Comparison of ENCODE assay signal across 8 mouse cellular contexts in genomic region chr5:36458926-36459325, GRCm38 (mm10). TPM values are rescaled to one million over a fixed set of nuclear protein-coding genes. Genes with fewer than 3 reads are reported as not detected.
DNase-seq lines count a peak whose midpoint lies in the region; TF ChIP-seq lines count a peak whose summit lies in the region.

No protein-coding gene starts in this region.

- H3K4me3 ChIP-seq in left cerebral cortex, adult 2 months, result no peak overlapping the region
- H3K4me3 ChIP-seq in bone marrow macrophage, adult 2 months (ENCODE audit: insufficient read depth, low read length), result no peak overlapping the region

- TF ChIP-seq POLR2A in bone marrow macrophage, adult 2 months (IDR thresholded peaks at IDR 0.05; ENCODE audit: borderline replicate concordance, low read depth, low read length), result no peak

- peak; percentile 66 for TF ChIP-seq CTCF in left cerebral cortex, adult 2 months (IDR thresholded peaks at IDR 0.05)
- peak; percentile 43; the same call in 1 of the 2 replicates for TF ChIP-seq CTCF in bone marrow macrophage, adult 2 months (IDR thresholded peaks at IDR 0.05; ENCODE audit: low read depth, low read length)

- peak; percentile 67 for DNase-seq in cerebellum, adult 9-10 months
- no peak for DNase-seq in cerebellum, adult 8-10 months
- peak in 1 of 2 experiments; percentile 39 for DNase-seq in left cerebral cortex, adult 2 months (ENCODE audit: extremely low spot score in 1 of 2, low spot score in 2 of 2)
- no peak for DNase-seq in left cerebral cortex, adult 8-10 months (ENCODE audit: low spot score in 2 of 2)
- DNase-seq in kidney, postnatal 4 days, result peak; percentile 64 to 69
- peak; percentile 36 for DNase-seq in retina, postnatal 7 days (ENCODE audit: low read depth, low spot score)
- DNase-seq in frontal cortex, postnatal 25 days (ENCODE audit: low spot score in 2 of 2), result no peak

- intact Hi-C loops in left cerebral cortex, adult 2 months (cut with DNase I), result loop anchor here (2.0 kb wide), 1 partner anchor 476 kb away; no protein-coding TSS in a partner anchor

- peaks cover under 1% of the 10 kb centered on the region; the same call in 1 of the 2 replicates for H3K4me1 ChIP-seq in bone marrow macrophage, adult 2 months (ENCODE audit: control insufficient read depth, insufficient read depth, low read length)

- no peak overlapping the region for H3K27ac ChIP-seq in left cerebral cortex, adult 2 months
- no peak overlapping the region for H3K27ac ChIP-seq in bone marrow macrophage, adult 2 months (ENCODE audit: insufficient read depth, low read depth, low read length)

RNA-seq across cellular contexts. Expression of gene Grpel1, which starts 5.9 kb away (rescaled TPM):
- total RNA-seq in left cerebral cortex, adult 2 months (2021), result 10 to 100 TPM; 21.0 to 22.4 TPM
- total RNA-seq in left cerebral cortex, adult 8-10 months (2022), result 10 to 100 TPM; 21.3 to 24.9 (median 22.8) TPM
- 10.4 and 11.1 TPM in 2 replicates for polyA plus RNA-seq in bone marrow macrophage, adult 2 months (2012; ENCODE audit: insufficient read depth, insufficient read length, missing spikeins)

RNA-seq across cellular contexts. Expression of gene Tada2b, which starts 25.2 kb away (rescaled TPM):
- 10 to 100 TPM; 30.2 to 31.9 TPM for total RNA-seq in left cerebral cortex, adult 2 months (2021)
- total RNA-seq in left cerebral cortex, adult 8-10 months (2022), result 10 to 100 TPM; 30.0 to 32.6 (median 30.5) TPM
- polyA plus RNA-seq in bone marrow macrophage, adult 2 months (2012; ENCODE audit: insufficient read depth, insufficient read length, missing spikeins), result 9.5 and 9.9 TPM in 2 replicates

RNA-seq across cellular contexts. Expression of gene Ccdc96, which starts 25.5 kb away (rescaled TPM):
- total RNA-seq in left cerebral cortex, adult 2 months (2021), result 1 to 10 TPM in 1 of 2 experiments, under 1 TPM in 1; 0.79 to 1.3 TPM
- 1 to 10 TPM in 2 of 4 experiments, under 1 TPM in 2; 0.59 to 1.1 (median 0.99) TPM for total RNA-seq in left cerebral cortex, adult 8-10 months (2022)
- not detected in 2 replicates for polyA plus RNA-seq in bone marrow macrophage, adult 2 months (2012; ENCODE audit: insufficient read depth, insufficient read length, missing spikeins)

Comparison
In these comparisons a context has a peak if more than half of its experiments do, and no peak if none do; other contexts are left out.
1. DNase-seq: peak in cerebellum, adult 9-10 months (single experiment), kidney, postnatal 4 days (2 of 2) and retina, postnatal 7 days (single experiment); none in cerebellum, adult 8-10 months (single experiment), left cerebral cortex, adult 8-10 months (0 of 2) and frontal cortex, postnatal 25 days (0 of 2).